Mouse (Mus musculus) left cerebral cortex, adult 9 months (tissue): ENCODE measurements around the gene Recql5.
A peak's percentile ranks its signal among the peaks of the same experiment; 100 is the strongest.

Experiments used
- DNase-seq, 2 experiments: peaks; one replicate each; pipeline ENCODE4 v3.0.0; 2022; ENCODE audit warnings: low spot score in 2 of 2

Recql5 gene

GRCm38 (mm10) chr11:115933108-115933746 is at the start of gene Recql5, which contains the start of gene Sap30bp:
Recql5 (minus strand) TSS chr11:115933477.
Sap30bp (plus strand) TSS chr11:115933282.
- peak; percentile 95 to 99 for DNase-seq

DNA sequence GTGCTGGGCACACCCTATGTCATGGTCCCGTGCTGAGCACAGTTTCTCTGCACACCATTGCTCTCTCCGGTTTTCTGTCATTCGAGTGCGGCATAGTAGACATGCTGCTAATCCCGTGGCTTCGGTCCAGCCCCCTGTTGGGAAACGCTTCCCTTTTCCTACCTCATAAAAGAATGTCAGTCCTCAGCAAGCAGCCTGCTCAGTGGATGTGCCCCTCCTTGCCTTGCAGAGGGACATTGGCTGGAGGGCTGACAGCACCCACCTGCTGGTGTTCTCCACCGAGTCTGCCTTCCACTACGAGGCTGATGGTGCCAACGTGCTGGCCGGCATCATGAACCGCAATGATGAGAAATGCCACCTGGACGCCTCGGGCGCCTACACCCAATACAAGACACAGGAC is 49.2 kb upstream of the Recql5 start:
- DNase-seq: no peak

- DNase-seq: no peak
These were observed 42.3 kb upstream of the Recql5 start for GRCm38 (mm10) chr11:115975544-115975943.

DNA sequence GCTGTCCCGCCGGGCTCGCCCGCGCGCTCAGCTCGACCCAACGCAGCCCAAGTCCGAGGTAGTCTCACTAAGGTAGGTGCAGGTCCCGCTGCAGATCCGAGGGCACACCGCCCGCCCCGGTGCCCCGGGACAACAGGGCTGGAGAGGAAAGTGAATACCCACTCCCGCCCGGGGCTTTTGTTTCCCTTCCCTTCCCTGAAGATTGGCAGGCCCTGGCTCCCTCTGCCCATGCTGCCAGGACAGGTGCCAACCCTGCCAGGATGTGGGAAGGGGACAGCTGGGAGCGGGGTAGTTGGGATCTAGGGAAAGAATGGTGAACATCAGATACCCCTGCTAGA is 41.8 kb upstream of the Recql5 start:
- no peak for DNase-seq

- DNase-seq: no peak
These were observed 41.2 kb upstream of the Recql5 start, which contains the start of gene Itgb4 for GRCm38 (mm10) chr11:115974309-115975082. Itgb4 (plus strand) TSS chr11:115974709.

DNA sequence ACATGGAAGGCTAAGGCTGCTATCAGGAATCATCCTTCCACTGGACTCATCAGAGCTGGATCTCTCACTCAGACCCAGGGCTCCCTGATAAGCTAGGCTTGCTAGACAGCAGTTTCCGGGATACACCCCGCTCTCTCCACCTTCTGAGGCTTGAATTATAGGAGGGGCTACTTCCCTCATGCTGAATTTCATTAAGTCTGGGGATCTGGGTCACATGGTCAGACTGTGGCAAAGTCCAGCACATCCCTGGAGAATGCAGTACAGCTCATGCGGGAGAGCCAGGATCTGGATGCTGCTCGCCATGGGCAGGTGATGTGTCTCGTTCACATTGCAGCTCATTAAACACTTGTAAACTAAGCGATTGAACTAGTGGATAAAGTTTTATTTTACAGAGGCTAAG is 37.7 kb upstream of the Recql5 start:
- DNase-seq: no peak

DNA sequence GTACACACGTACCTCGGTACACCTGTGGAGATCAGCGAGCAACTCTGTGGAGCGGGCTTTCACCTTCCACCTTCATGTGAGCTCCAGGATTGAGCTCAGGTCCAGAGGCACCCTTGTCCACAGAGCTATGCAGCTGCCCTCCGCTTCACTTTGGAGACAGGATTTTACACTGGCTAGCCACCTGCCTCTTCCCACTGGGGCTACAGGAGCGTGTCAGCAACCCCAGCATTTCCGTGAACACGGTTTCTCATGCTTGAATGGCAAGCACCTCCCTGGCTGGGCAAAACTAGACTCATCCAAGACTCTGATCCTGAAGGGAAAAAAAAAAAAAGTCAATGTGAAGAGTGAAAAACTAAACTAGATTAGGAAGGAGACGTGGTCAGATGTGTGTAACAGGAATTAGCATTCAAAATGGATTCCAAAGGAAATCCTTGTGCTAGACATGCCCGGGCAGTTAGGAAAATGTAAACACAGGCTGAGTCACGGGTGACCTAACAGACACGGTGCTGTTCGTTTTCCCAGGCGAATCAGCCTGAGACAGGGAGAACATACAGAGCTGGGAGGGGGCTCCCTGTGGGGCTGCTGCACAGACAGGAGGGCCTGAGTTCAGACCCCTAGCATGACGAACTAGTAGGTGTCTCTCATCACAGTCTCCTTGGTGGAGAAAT is 36.9 kb upstream of the Recql5 start:
- no peak for DNase-seq

DNA sequence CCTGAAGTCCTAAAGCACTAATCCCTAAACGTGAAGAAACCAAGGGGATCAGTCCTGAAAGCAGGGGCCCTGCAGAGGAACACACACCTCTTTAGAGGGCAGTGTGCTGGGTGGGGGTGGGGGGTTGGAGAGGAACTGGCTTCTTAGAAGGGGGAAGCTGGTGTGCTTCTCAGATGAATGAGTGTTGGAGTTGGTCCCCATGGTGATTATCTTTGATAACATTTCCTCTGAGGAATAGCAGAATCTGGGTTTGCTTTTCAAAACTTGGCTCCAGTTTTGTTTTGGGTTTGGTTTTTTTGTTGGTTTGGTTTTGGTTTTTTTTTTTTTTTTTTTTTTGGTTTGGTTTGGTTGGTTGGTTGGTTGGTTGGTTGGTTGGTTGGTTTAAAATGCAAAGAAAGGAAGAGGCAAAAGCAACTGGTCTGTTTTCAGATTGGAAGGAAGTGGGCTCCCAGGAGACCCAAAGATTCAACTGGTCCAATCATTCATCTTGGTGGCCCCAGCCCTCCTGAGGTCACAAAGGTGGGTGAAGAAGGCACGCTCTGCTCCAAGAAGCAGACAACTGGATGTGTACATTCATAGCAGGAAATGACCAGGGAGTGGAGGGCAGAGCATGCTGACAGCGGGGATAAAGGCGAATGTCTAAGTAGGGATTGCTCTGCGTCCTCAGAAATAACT is 35.6 kb upstream of the Recql5 start:
- DNase-seq: no peak

DNA sequence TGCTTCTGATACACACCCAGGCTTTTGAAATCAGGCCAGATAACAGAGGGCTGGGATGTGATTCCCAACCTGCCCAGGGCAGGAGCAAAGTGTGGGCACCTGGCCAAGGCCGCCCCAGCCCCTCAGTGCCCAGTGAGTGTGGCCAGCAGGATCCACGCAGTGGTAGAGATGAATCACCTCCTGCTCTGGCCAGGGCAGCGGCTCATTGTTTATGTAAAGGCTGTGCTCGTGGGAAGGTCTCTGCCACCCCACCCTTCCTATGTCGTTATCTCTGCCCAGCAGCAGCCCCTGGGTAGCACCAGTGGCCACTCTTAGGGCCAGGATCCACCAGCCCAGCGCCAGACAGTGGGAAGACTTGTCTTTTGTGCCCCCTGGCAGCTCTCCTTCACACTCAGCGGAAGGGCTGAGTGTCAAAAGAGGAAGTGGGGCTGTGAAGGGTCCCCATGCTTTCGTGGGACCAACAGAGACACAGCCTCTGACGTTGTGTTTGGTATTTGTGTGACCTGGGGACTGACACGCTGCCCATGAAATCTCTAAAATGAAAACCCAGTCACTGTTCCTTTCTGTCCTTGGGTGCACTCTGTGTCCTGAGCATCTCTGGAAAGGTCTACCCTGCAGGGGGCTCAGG is 31.8 kb upstream of the Recql5 start:
- no peak for DNase-seq

DNA sequence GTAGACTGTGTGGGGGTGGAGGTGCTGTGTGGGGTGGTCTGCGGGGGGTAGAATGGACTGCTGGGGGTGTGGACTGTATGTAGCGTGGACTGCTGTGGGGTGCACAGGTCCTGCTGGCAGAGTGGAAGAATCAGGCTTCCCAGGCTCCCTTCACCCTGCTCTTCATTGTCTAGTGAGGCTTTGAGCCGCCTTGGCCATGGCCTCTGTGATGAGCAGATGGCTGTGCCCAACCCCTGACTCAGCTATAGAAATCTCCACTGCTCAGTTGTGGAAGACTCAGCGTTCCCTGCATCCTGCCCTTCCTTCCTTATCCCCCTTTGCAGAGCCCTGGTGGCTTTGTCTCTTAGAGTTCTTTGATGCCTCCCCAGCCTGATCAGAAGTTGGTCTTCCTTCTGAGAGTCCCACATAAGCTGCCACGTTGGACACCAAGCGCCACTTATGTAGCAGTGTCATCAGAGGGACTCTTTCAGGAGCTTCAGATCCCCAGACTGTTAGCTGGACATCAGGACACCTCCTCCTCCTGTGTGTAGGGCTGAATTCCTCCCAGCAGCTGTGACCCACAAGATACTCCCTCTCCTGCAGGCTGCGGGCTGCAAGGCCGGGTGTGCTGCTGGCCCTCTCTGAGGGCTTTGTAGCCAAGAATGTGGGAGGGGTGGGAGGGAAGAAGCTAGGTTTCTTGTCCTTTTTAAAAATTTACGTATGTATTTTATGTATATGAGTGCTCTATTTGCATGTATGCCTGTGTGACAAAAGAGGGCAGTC is 29.6 kb upstream of the Recql5 start:
- no peak for DNase-seq

DNA sequence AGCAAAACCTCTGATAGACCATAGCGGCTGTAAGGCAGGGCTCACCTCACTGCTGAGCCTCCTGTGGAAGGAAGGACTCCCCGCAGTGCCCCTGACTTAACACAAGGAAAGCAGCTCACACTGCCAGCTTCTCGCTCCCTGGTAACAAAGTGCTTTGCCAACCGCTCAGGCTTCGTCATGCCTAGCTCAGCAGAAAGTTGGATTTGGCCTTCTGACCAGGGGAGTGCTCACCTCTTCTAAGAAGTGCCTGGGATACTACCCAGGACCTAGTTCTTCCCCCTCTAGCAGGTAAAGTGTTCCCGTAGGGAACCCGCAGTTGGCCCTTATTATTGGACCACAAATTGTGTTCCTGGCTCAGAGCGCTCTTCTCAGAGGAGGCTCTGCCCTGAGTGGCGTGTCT is 25.7 kb upstream of the Recql5 start:
- DNase-seq: no peak

DNA sequence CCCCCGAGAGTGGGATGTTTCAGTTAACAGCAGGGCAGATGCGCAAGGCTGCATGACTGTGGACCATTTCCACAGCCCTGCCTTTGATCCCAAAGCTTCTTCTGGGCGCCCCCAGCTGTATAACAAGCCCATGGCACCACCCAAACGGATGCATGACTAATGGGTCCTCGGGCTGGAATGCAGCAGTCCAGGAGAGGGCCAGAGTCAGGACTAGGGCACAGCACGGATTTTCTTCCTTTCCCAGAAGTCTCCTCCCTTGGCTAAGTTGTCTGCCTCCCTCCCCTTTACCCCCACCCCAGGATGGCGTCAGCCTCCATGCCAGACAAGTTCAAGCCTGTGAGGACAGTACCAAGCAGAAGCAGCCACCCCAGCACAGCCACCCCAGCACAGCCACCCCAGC is 24.7 kb upstream of the Recql5 start:
- no peak for DNase-seq

- peak in 1 of 2 experiments; percentile 36 for DNase-seq
These were observed 23.2 kb upstream of the Recql5 start for GRCm38 (mm10) chr11:115956453-115956852.

DNA sequence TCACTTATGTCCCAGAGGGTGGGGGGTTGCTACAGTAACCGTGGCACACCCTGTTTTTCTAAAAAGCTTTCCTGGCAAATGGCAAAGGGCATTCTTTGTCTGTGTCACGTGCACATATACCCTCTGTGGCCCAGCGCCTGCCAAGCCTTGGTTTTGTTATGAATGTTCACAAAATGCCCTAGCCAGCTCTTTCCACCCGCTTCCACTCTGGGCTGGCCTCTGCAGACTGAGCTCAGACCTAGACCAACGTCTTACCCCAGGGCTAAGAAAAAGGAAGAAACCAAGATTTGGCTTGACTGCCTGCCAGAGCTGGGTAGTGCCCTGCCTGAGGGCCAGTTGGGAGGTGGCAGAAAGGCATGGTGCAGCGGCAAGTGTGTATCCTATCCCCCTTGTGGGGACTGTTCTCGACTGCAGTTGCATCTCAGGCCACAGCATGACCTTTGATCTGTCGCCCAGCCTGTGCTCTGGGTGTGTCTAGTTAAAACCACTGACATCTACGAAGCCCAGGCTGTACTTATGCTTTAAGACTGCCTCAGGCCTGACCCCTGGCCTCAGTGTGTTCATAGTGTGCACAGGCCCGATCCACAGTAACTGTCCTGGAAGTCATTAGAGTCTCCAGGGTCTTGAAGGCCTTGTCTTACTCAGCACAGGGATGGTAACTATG is 22.1 kb upstream of the Recql5 start:
- DNase-seq: no peak

- no peak for DNase-seq
These were observed 21.4 kb upstream of the Recql5 start for GRCm38 (mm10) chr11:115954712-115955111.

GRCm38 (mm10) chr11:115950719-115951118 is 17.4 kb upstream of the Recql5 start:
- no peak for DNase-seq

DNA sequence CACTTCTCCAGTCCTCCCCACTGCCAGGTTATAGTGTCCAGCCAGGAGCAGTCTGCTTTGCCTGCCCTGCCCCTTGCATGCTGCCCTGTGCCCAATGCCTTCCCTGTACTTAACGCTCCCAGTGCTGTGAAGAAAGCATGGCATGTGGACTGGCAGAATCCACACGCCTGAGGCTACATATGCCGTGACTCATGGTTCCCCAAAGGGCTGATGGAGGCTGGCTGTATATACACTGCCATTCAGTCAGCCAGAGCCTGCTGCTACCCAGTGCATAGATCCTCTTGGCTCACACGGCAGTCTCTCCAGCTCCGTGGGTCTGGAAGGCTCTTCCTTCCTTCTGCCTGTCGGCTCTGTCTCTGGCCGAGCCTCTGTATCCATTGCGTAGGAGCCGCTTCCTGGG is 15.0 kb upstream of the Recql5 start:
- DNase-seq: no peak

- no peak for DNase-seq
These were observed 13.0 kb upstream of the Recql5 start for GRCm38 (mm10) chr11:115946221-115946828.

GRCm38 (mm10) chr11:115945247-115945646 is 12.0 kb upstream of the Recql5 start:
- no peak for DNase-seq

GRCm38 (mm10) chr11:115941980-115942379 is 8.7 kb upstream of the Recql5 start:
- DNase-seq: no peak
